Mouse (Mus musculus): ENCODE measurements around the gene Gigyf1.

DNA sequence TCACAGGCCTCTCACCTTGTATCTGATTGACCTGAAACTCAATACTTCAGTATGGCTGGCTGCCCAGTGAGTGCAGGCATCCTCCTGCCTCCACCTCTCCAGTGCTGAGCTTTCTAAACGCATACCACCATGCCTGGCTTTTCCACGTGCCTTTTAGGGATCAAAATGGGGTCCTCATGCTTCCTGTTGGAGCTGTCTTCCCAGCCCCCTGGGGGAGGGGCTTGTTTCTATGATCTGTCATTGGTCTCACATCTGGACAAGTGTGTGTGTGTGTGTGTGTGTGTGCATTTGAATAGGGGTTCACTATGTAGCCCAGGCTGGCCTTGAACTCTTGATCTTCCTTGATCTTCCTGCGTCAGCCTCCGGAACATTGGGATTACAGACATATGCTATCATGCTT, 19.1 kb downstream of the Gigyf1 start:
- no peak for TF ChIP-seq CTCF (IDR thresholded peaks at IDR 0.05; ENCODE audit: insufficient read depth, low read depth, low read length)
- TF ChIP-seq POLR2A (IDR thresholded peaks at IDR 0.05; ENCODE audit: insufficient read depth, low read depth, low read length), result no peak
